Mouse (Mus musculus) stomach, embryonic 15.5 days (tissue): ENCODE results near the gene Dhx34. TPM values are rescaled to one million over a fixed set of nuclear protein-coding genes. Genes with fewer than 3 reads are reported as not detected.

Experiments used
- ATAC-seq: fragments of 200-750 bp; cut with Nextera tagmentation; 2 replicates; pipeline ENCODE4 v1.8.0; 2017; ENCODE audit warnings: low read depth, moderate number of reproducible peaks, moderate TSS enrichment; ENCODE audit not compliant: insufficient read depth, low FRiP score
- H3K27ac ChIP-seq: fragments of 300-500 bp; sonication (generic); 2 replicates; pipeline ENCODE4 v1.5.1; 2015; ENCODE audit warnings: mild to moderate bottlenecking, inconsistent platforms
- H3K27me3 ChIP-seq: fragments of 300-500 bp; sonication (generic); replicated peaks from 2 replicates; pipeline ENCODE4 v1.6.1; 2015; ENCODE audit warnings: inconsistent platforms
- H3K36me3 ChIP-seq: fragments of 300-500 bp; sonication (generic); 2 replicates; pipeline ENCODE4 v1.6.1; 2015; ENCODE audit warnings: inconsistent platforms
- H3K4me1 ChIP-seq: fragments of 300-500 bp; sonication (generic); 2 replicates; pipeline ENCODE4 v1.6.1; 2015; ENCODE audit warnings: inconsistent platforms
- H3K4me2 ChIP-seq: fragments of 300-500 bp; sonication (generic); 2 replicates; pipeline ENCODE4 v1.6.1; 2015; ENCODE audit warnings: mild to moderate bottlenecking, inconsistent platforms
- H3K4me3 ChIP-seq: fragments of 300-500 bp; sonication (generic); replicated peaks from 2 replicates; pipeline ENCODE4 v1.5.1; 2015; ENCODE audit warnings: inconsistent platforms
- H3K9ac ChIP-seq: fragments of 300-500 bp; sonication (generic); 2 replicates; pipeline ENCODE4 v1.6.1; 2015; ENCODE audit warnings: inconsistent platforms
- H3K9me3 ChIP-seq: fragments of 300-500 bp; sonication (generic); 2 replicates; pipeline ENCODE4 v1.6.1; 2016; ENCODE audit warnings: inconsistent platforms
- WGBS: fragments of 180-500 bp; shearing (Covaris S2); methylation state at CpG from one replicate; pipeline ENCODE4 v1.1.7; 2015; 5-methylcytosine and 5-hydroxymethylcytosine counted together
- polyA plus RNA-seq: library from polyadenylated mRNA; unstranded; fragments of >200 nt; fragmentation: Nextera tagmentation; extraction: Ambion mirVana; gene quantifications from 2 replicates; pipeline ENCODE4 v1.2.1, GENCODE M21; 2015

The Dhx34 gene
- polyA plus RNA-seq, 1 experiment from 2014 or later: 37.9 TPM

- Histone ChIP-seq H3K27ac (0 out of 2 replicates have a peak overlapping the region, but pooled peaks have one; percentile 16), H3K36me3 (peaks cover 21% of the 10 kb centered on the region; the same call in 1 of the 2 replicates), H3K9me3 (no peaks in the 10 kb centered on the region), H3K27me3 (no peaks in the 10 kb centered on the region), H3K9ac (no peak overlapping the region), H3K4me2 (no peak overlapping the region), H3K4me3 (no peak overlapping the region), H3K4me1 (no peaks in the 10 kb centered on the region)
- 83% methylated on average over 10 of the region's 10 CpGs for WGBS
- no peak for ATAC-seq
Observed at GRCm38 (mm10) chr7:16207496-16207895, 14.3 kb downstream of the Dhx34 start.

- H3K27ac ChIP-seq: no peak overlapping the region
- no peaks in the 10 kb centered on the region for H3K4me1 ChIP-seq
- no peaks in the 10 kb centered on the region for H3K9me3 ChIP-seq
- H3K27me3 ChIP-seq: no peaks in the 10 kb centered on the region
- WGBS: 83% methylated on average over 7 of the region's 7 CpGs
- H3K4me2 ChIP-seq: no peak overlapping the region
- ATAC-seq: no peak
- H3K4me3 ChIP-seq: no peak overlapping the region
- H3K36me3 ChIP-seq: peaks cover 21% of the 10 kb centered on the region; the same call in 1 of the 2 replicates
- H3K9ac ChIP-seq: no peak overlapping the region
Observed at GRCm38 (mm10) chr7:16207076-16207475, 14.8 kb downstream of the Dhx34 start.

- Histone ChIP-seq H3K4me3 (no peak overlapping the region), H3K9ac (no peak overlapping the region), H3K4me2 (no peak overlapping the region), H3K9me3 (no peaks in the 10 kb centered on the region), H3K27ac (peak overlapping the region; percentile 61; the same call in 1 of the 2 replicates), H3K4me1 (no peaks in the 10 kb centered on the region), H3K36me3 (peaks cover 20% of the 10 kb centered on the region; the same call in 1 of the 2 replicates), H3K27me3 (no peaks in the 10 kb centered on the region)
- ATAC-seq: no peak
- WGBS: 76% methylated on average over 9 of the region's 9 CpGs
Observed at GRCm38 (mm10) chr7:16204791-16205190, 17.0 kb downstream of the Dhx34 start.

GRCm38 (mm10) chr7:16203505-16203903 is 18.3 kb downstream of the Dhx34 start:
- H3K4me3 ChIP-seq: peak overlapping the region; percentile 13
- 87% methylated on average over 13 of the region's 13 CpGs for WGBS
- ATAC-seq: no peak
- no peaks in the 10 kb centered on the region for H3K9me3 ChIP-seq
- no peak overlapping the region for H3K9ac ChIP-seq
- 0 out of 2 replicates have a peak overlapping the region, but pooled peaks have one; percentile 31 for H3K27ac ChIP-seq
- no peaks in the 10 kb centered on the region for H3K4me1 ChIP-seq
- peaks cover 18% of the 10 kb centered on the region; the same call in 1 of the 2 replicates for H3K36me3 ChIP-seq
- no peaks in the 10 kb centered on the region for H3K27me3 ChIP-seq
- H3K4me2 ChIP-seq: no peak overlapping the region; the same call in 1 of the 2 replicates

- Histone ChIP-seq H3K9ac (no peak overlapping the region), H3K27ac (0 out of 2 replicates have a peak overlapping the region, but pooled peaks have one; percentile 31), H3K9me3 (no peaks in the 10 kb centered on the region), H3K27me3 (no peaks in the 10 kb centered on the region), H3K4me1 (no peaks in the 10 kb centered on the region), H3K4me3 (peak overlapping the region; percentile 13), H3K36me3 (peaks cover 22% of the 10 kb centered on the region; the same call in 1 of the 2 replicates), H3K4me2 (peak overlapping the region; percentile 5; the same call in 1 of the 2 replicates)
- WGBS: 77% methylated on average over 15 of the region's 15 CpGs
- no peak for ATAC-seq
Observed at GRCm38 (mm10) chr7:16202756-16203504, 18.9 kb downstream of the Dhx34 start.

GRCm38 (mm10) chr7:16201136-16201535 is 20.7 kb downstream of the Dhx34 start:
- Histone ChIP-seq H3K36me3 (peaks cover 26% of the 10 kb centered on the region), H3K4me2 (no peak overlapping the region), H3K4me1 (no peaks in the 10 kb centered on the region), H3K9ac (no peak overlapping the region), H3K27ac (no peak overlapping the region), H3K4me3 (no peak overlapping the region), H3K27me3 (no peaks in the 10 kb centered on the region), H3K9me3 (no peaks in the 10 kb centered on the region)
- WGBS: 84% methylated on average over 6 of the region's 6 CpGs
- no peak for ATAC-seq

- no peak overlapping the region for H3K27ac ChIP-seq
- no peak overlapping the region for H3K9ac ChIP-seq
- WGBS: 83% methylated on average over 11 of the region's 11 CpGs
- ATAC-seq: no peak
- H3K27me3 ChIP-seq: no peaks in the 10 kb centered on the region
- no peaks in the 10 kb centered on the region for H3K4me1 ChIP-seq
- H3K4me3 ChIP-seq: no peak overlapping the region
- no peak overlapping the region for H3K4me2 ChIP-seq
- H3K36me3 ChIP-seq: peaks cover 22% of the 10 kb centered on the region
- no peaks in the 10 kb centered on the region for H3K9me3 ChIP-seq
Observed at GRCm38 (mm10) chr7:16198540-16198939, 23.3 kb downstream of the Dhx34 start.

- Histone ChIP-seq H3K4me3 (no peak overlapping the region), H3K27me3 (no peaks in the 10 kb centered on the region), H3K9me3 (no peaks in the 10 kb centered on the region), H3K4me2 (no peak overlapping the region), H3K36me3 (peaks cover 18% of the 10 kb centered on the region), H3K4me1 (no peaks in the 10 kb centered on the region), H3K9ac (no peak overlapping the region), H3K27ac (no peak overlapping the region)
- WGBS: 64% methylated on average over 5 of the region's 5 CpGs
- no peak for ATAC-seq
Observed at GRCm38 (mm10) chr7:16197166-16197565, 24.7 kb downstream of the Dhx34 start.

GRCm38 (mm10) chr7:16196616-16197015 is 25.2 kb downstream of the Dhx34 start:
- 58% methylated on average over 6 of the region's 6 CpGs for WGBS
- no peak overlapping the region for H3K4me2 ChIP-seq
- no peaks in the 10 kb centered on the region for H3K9me3 ChIP-seq

GRCm38 (mm10) chr7:16193702-16194101 is 28.1 kb downstream of the Dhx34 start:
- H3K4me3 ChIP-seq: no peak overlapping the region
- no peak overlapping the region for H3K27ac ChIP-seq
- no peak overlapping the region for H3K4me2 ChIP-seq
- no peak for ATAC-seq
- no peaks in the 10 kb centered on the region for H3K27me3 ChIP-seq
- no peak overlapping the region for H3K9ac ChIP-seq
- no peaks in the 10 kb centered on the region for H3K9me3 ChIP-seq
- peaks cover 10% of the 10 kb centered on the region; the same call in 1 of the 2 replicates for H3K36me3 ChIP-seq
- 34% methylated on average over 3 of the region's 3 CpGs for WGBS
- H3K4me1 ChIP-seq: no peaks in the 10 kb centered on the region

More at GRCm38 (mm10) chr7:16196616-16197015, 25.2 kb downstream of the Dhx34 start:
- peaks cover 15% of the 10 kb centered on the region for H3K36me3 ChIP-seq
- no peak overlapping the region for H3K9ac ChIP-seq
- no peak for ATAC-seq
- no peaks in the 10 kb centered on the region for H3K4me1 ChIP-seq
- no peak overlapping the region for H3K4me3 ChIP-seq
- H3K27me3 ChIP-seq: no peaks in the 10 kb centered on the region
- no peak overlapping the region for H3K27ac ChIP-seq

GRCm38 (mm10) chr7:16192315-16192714 is 29.5 kb downstream of the Dhx34 start:
- Histone ChIP-seq H3K4me1 (no peaks in the 10 kb centered on the region), H3K4me2 (no peak overlapping the region), H3K27ac (no peak overlapping the region), H3K9me3 (no peaks in the 10 kb centered on the region), H3K27me3 (no peaks in the 10 kb centered on the region), H3K4me3 (no peak overlapping the region), H3K36me3 (peaks cover 3% of the 10 kb centered on the region; the same call in 1 of the 2 replicates), H3K9ac (no peak overlapping the region)
- ATAC-seq: no peak
- WGBS: 18% methylated on average over 5 of the region's 5 CpGs

- no peak for ATAC-seq
- H3K4me3 ChIP-seq: no peak overlapping the region
- no peaks in the 10 kb centered on the region for H3K27me3 ChIP-seq
- no peak overlapping the region for H3K27ac ChIP-seq
- H3K36me3 ChIP-seq: 0 out of 2 replicates have a peak, but pooled peaks cover 4% of the 10 kb centered on the region
- 78% methylated on average over 8 of the region's 8 CpGs for WGBS
- H3K4me1 ChIP-seq: no peaks in the 10 kb centered on the region
- H3K9ac ChIP-seq: no peak overlapping the region
- no peak overlapping the region for H3K4me2 ChIP-seq
- H3K9me3 ChIP-seq: no peaks in the 10 kb centered on the region
Observed at GRCm38 (mm10) chr7:16187494-16187893, 34.3 kb downstream of the Dhx34 start.
